Mouse (Mus musculus): ENCODE data around the gene Zfp553. TPM values are rescaled to one million over a fixed set of nuclear protein-coding genes. Genes with fewer than 3 reads are reported as not detected.

Gene Zfp553
- polyA plus RNA-seq, 1 experiment from 2014 or later = 68.9 TPM

DNA sequence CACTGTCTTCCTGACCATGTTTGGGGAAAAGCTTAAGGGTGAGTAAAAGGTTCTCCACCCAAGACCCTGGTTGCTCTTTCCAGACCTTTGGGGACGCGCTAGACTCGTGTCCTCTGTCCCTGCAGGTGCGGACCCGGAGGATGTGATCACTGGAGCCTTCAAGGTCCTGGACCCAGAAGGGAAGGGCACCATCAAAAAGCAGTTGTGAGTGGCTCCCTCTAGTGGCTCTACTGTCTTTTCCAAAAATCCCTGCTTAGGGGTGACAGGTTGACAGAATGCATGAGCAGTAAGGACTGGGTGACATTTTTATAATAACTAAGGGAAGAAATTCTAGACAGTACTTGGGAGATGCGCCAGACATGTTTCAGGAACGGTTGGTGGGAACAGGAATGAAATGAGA is 19.4 kb upstream of the Zfp553 start:
- no peaks in the 10 kb centered on the region for H3K36me3 ChIP-seq (ENCODE audit: poor library complexity, severe bottlenecking)
- no peak overlapping the region for H3K9ac ChIP-seq
- H3K27ac ChIP-seq = no peak overlapping the region
- H3K4me1 ChIP-seq = peaks cover 15% of the 10 kb centered on the region
- WGBS = 40% methylated on average over 7 of the region's 7 CpGs
- peaks cover 9% of the 10 kb centered on the region for H3K27me3 ChIP-seq
- ATAC-seq = no peak
- H3K4me2 ChIP-seq = no peak overlapping the region
- no peak overlapping the region for H3K4me3 ChIP-seq
- H3K9me3 ChIP-seq (replicated peaks) = no peaks in the 10 kb centered on the region

DNA sequence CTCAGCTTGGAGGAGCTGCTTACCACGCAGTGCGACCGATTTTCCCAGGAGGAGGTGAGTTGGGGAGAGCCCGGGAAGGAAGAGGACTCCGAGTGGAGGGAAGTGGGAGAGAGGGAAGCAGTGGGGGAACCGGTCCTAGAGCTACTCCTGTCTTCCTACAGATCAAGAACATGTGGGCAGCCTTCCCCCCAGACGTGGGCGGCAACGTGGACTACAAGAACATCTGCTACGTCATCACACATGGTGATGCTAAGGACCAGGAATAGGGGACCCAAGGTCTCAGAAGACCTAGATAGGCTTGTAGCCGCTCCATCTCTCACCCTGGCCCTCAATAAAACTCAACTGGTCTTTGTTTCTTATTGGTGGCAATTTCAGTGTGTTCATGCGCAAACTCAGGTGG is 18.9 kb upstream of the Zfp553 start:
- no peak for ATAC-seq
- H3K9me3 ChIP-seq (replicated peaks) = no peaks in the 10 kb centered on the region
- H3K4me1 ChIP-seq = peaks cover 15% of the 10 kb centered on the region
- H3K4me3 ChIP-seq = no peak overlapping the region
- H3K9ac ChIP-seq = no peak overlapping the region
- WGBS = 56% methylated on average over 12 of the region's 12 CpGs
- no peak overlapping the region for H3K4me2 ChIP-seq
- H3K36me3 ChIP-seq (ENCODE audit: poor library complexity, severe bottlenecking) = no peaks in the 10 kb centered on the region
- H3K27me3 ChIP-seq = peaks cover 9% of the 10 kb centered on the region
- no peak overlapping the region for H3K27ac ChIP-seq

DNA sequence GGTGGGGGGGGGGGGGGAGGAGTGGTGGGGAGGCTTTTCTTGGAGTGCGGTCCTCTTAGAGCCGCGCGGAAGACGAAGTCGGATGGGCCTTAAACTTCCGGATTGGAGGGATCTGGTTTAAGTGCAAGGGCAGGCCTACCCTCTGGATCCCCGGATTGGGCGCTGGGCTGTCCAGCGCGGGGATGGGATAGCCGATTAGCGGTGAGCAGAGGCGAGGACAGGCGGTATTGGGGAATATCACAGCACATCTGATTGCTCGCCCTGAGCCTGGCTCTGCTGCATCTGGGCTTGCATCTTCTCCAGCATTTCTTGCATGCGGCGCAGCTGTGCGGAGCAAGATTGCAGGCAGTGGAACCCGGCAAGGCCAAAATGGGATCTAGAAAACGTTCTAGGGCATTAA is 18.3 kb upstream of the Zfp553 start:
- Histone ChIP-seq H3K4me1 (peaks cover 12% of the 10 kb centered on the region; the same call in 1 of the 2 replicates), H3K4me2 (no peak overlapping the region), H3K27me3 (peaks cover 9% of the 10 kb centered on the region), H3K9me3 (replicated peaks) (no peaks in the 10 kb centered on the region), H3K36me3 (ENCODE audit: poor library complexity, severe bottlenecking) (no peaks in the 10 kb centered on the region), H3K9ac (0 out of 2 replicates have a peak overlapping the region, but pooled peaks have one; percentile 30), H3K27ac (no peak overlapping the region), H3K4me3 (0 out of 2 replicates have a peak overlapping the region, but pooled peaks have one; percentile 14)
- WGBS = 33% methylated on average over 21 of the region's 21 CpGs
- no peak for ATAC-seq

DNA sequence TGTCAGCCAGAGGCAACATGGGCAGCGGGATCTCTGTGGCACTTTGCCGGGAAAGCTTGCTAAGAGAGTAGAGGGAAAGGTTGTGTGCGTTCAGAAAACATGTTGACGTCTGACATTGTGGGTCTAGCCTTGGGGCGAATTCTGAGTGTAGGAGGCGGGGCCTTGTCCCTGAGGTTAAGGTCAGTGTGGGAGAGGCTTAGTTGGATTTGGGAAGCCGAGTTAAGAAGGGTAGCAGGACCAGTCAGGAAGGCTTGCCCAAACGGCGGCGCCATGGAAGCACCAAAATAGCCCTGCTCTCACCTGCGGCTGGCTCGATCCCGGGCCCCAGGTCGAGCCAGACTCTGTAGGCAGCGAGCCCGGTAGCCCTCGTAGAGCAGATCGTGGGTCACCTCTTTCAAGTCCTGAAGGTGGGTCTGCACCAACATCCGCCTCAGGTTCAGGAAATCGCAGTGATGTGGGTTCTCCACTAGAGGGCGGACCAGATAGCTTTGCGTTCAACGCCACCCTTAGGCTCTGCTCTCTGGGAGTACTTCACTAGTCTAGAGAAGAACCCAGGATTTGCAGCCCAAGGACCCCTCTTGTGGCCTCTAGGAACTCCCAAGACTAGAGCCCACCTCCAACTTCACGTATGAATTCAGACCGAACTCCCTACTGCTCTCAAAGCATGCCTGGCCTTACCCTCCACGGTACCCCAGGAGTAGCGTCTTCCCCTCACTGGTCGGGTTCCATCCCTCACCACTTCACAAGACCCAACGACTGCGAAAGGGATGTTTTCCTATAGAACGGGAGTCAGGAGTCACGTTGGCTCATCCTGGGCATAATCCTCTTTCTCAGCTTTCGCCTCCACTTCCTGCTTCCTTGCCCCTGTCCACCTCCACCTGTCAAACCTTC is 17.6 kb upstream of the Zfp553 start:
- WGBS = 29% methylated on average over 33 of the region's 33 CpGs
- H3K4me2 ChIP-seq = peak overlapping the region; percentile 48
- H3K4me1 ChIP-seq = peaks cover 5% of the 10 kb centered on the region; the same call in 1 of the 2 replicates
- no peaks in the 10 kb centered on the region for H3K9me3 ChIP-seq (replicated peaks)
- peaks cover 9% of the 10 kb centered on the region for H3K27me3 ChIP-seq
- H3K36me3 ChIP-seq (ENCODE audit: poor library complexity, severe bottlenecking) = no peaks in the 10 kb centered on the region
- H3K9ac ChIP-seq = peak overlapping the region; percentile 30; the same call in 1 of the 2 replicates
- peak overlapping the region; percentile 14; the same call in 1 of the 2 replicates for H3K4me3 ChIP-seq
- peak; percentile 36; the same call in 1 of the 2 replicates for ATAC-seq
- H3K27ac ChIP-seq = no peak overlapping the region

DNA sequence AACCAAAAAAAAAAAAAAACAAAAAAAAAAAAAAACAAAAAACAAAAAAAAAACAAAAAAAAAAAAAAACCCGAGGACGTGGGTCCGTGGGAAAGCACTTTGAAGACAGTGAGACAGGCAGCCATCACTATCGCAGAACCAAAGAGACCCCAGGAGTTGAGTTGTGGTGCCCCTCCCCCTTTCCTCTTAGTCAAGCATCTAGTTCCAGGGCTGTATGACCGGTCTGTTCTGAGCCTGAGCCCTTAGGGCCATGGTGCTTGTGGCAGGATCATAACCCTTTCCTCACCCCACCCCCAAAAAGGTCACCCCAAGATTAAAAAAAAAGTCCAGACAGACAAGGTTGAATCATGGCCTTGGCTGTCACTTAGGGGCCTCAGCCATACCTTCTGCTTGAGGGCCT is 16.6 kb upstream of the Zfp553 start:
- Histone ChIP-seq H3K27ac (no peak overlapping the region), H3K4me1 (peaks cover 5% of the 10 kb centered on the region; the same call in 1 of the 2 replicates), H3K36me3 (ENCODE audit: poor library complexity, severe bottlenecking) (no peaks in the 10 kb centered on the region), H3K4me3 (no peak overlapping the region), H3K4me2 (no peak overlapping the region), H3K27me3 (peaks cover 9% of the 10 kb centered on the region), H3K9ac (no peak overlapping the region), H3K9me3 (replicated peaks) (no peaks in the 10 kb centered on the region)
- ATAC-seq = no peak
- WGBS = 80% methylated on average over 5 of the region's 5 CpGs

DNA sequence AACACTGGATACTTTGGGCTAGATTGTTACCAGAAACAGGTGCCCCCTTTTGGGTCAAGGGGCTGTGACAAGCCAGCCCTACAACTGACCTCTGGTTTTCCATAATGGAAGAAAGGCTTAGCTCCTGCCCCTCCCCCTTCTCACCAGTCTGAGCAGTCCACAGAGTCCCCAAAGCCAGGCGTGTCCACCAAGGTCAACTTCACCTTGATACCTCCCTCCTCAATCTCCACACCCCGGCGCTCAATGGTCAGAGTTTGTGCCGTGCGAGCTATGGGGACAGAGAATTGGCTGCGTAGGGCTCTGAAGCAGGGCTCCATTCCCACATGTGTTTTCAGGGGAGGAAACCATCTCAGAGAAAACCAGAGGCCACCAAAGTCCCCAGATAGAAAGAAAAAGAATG is 15.4 kb upstream of the Zfp553 start:
- WGBS = 94% methylated on average over 6 of the region's 6 CpGs
- Histone ChIP-seq H3K4me1 (peaks cover 5% of the 10 kb centered on the region; the same call in 1 of the 2 replicates), H3K36me3 (ENCODE audit: poor library complexity, severe bottlenecking) (no peaks in the 10 kb centered on the region; the same call in 1 of the 2 replicates), H3K9ac (no peak overlapping the region), H3K4me3 (no peak overlapping the region), H3K27ac (no peak overlapping the region), H3K9me3 (replicated peaks) (no peaks in the 10 kb centered on the region), H3K27me3 (peaks cover 9% of the 10 kb centered on the region), H3K4me2 (no peak overlapping the region)
- ATAC-seq = no peak

DNA sequence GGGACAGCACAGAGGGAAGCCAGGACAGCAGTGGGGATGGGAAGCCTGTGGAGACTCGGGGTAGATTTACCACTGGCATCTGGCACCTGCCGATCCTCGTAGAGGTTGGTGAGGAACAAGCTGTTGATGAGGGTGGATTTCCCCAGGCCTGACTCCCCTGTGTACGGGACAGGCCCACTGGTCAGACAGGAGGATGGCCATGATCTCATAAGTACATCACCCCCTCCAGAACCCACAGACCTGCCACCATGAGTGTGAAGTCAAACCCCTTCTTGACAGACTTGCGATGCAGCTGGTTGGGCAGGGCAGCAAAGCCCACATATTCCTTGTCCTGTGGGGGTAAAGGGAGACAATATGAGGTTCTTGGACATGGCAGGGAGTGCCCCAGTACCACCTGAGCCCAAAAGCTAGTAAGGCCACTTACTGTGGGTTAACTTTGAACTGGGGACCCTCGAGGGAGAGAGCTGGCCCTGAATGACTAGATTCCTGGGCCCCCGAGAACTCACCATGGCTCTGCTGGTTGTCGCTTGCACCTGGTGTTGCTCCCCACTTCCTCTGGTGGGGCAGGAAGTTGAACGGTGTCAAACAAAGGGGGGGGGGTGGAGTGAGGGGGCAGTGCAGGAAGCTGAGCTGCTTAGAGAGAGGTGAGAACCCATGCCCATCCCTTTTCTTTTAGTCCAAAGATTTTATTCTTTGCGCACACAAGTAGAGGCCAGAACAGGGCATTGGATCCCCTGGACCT is 14.8 kb upstream of the Zfp553 start:
- WGBS = 86% methylated on average over 10 of the region's 10 CpGs
- peaks cover 9% of the 10 kb centered on the region for H3K27me3 ChIP-seq
- H3K36me3 ChIP-seq (ENCODE audit: poor library complexity, severe bottlenecking) = no peaks in the 10 kb centered on the region; the same call in 1 of the 2 replicates

DNA sequence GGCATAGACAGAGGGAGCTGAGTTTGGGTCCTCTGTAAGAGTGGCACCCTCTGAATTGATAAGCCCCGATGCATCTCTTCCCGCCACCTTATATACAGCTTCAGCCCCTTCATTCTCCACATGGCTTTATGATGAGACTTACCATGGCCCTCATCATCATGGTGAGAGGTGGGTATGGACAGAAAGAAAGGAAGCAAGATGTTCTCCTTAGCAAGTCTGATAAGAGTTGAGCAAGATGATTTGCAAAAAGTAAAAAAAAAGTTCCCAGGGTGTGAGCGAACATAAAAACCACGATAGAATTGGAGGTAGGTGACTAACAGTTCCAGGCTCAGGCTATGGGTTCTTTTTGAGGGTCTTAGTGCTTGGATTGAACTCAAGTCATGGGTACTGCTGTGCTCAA is 14.2 kb upstream of the Zfp553 start:
- Histone ChIP-seq H3K4me1 (peaks cover 5% of the 10 kb centered on the region; the same call in 1 of the 2 replicates), H3K9ac (no peak overlapping the region), H3K9me3 (replicated peaks) (no peaks in the 10 kb centered on the region), H3K4me3 (no peak overlapping the region), H3K4me2 (no peak overlapping the region), H3K27ac (no peak overlapping the region), H3K27me3 (peaks cover 9% of the 10 kb centered on the region), H3K36me3 (ENCODE audit: poor library complexity, severe bottlenecking) (peaks cover 3% of the 10 kb centered on the region; the same call in 1 of the 2 replicates)
- ATAC-seq = no peak
- WGBS = 95% methylated on average over 4 of the region's 4 CpGs

More for the DNA sequence above, 14.8 kb upstream of the Zfp553 start:
- no peak overlapping the region for H3K9ac ChIP-seq
- H3K4me2 ChIP-seq = no peak overlapping the region
- H3K4me1 ChIP-seq = peaks cover 5% of the 10 kb centered on the region; the same call in 1 of the 2 replicates
- no peak overlapping the region for H3K27ac ChIP-seq
- ATAC-seq = no peak
- H3K4me3 ChIP-seq = no peak overlapping the region
- H3K9me3 ChIP-seq (replicated peaks) = no peaks in the 10 kb centered on the region

DNA sequence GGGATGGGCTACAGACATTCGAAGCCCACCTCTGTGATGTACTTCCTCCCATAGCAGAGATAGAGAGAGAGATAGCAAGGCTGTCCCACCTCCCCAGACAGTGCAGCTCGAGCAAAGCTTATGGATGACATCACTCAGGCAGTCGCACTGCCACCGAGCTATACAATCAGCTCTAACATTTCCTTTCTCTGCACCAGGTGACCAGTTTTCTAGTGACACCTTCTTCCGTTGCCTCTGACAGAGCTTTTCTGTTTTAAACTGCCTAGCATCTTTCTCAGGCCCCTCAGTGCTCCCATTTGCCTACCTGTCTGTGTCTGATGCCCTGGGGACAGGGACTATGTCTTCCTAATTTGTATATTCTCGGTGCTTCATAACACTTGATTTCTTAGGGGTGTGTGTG is 12.4 kb upstream of the Zfp553 start:
- no peak for ATAC-seq
- WGBS = 86% methylated on average over 6 of the region's 6 CpGs
- no peaks in the 10 kb centered on the region for H3K9me3 ChIP-seq (replicated peaks)

DNA sequence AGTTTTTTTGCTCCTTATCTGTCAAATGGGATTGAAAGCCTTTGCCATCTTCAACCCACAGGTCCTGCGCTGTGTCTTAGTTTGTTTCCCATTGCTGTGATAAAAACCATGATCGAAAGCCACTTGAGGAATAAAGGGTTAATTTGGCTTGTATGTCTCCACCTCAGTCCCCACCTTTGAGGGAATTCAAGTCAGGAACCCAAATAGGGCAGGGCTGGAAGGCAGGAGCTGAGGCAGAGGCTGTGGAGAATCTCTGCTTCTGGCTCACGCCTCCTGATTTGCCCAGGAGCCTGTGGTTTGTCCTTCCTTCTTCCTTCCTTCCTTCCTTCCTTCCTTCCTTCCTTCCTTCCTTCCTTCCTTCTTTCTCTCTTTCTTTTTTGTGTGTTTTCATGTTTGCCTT is 9.8 kb upstream of the Zfp553 start:
- ATAC-seq = no peak
- Histone ChIP-seq H3K9ac (no peak overlapping the region), H3K9me3 (replicated peaks) (no peaks in the 10 kb centered on the region), H3K36me3 (ENCODE audit: poor library complexity, severe bottlenecking) (peaks cover 5% of the 10 kb centered on the region; the same call in 1 of the 2 replicates), H3K4me2 (no peak overlapping the region), H3K4me1 (no peaks in the 10 kb centered on the region), H3K27me3 (no peaks in the 10 kb centered on the region), H3K27ac (no peak overlapping the region), H3K4me3 (no peak overlapping the region)
- 98% methylated on average over 3 of the region's 3 CpGs for WGBS

More for the DNA sequence above, 12.4 kb upstream of the Zfp553 start:
- Histone ChIP-seq H3K9ac (no peak overlapping the region), H3K27me3 (no peaks in the 10 kb centered on the region), H3K27ac (no peak overlapping the region), H3K4me3 (no peak overlapping the region), H3K4me2 (no peak overlapping the region), H3K4me1 (no peaks in the 10 kb centered on the region), H3K36me3 (ENCODE audit: poor library complexity, severe bottlenecking) (peaks cover 5% of the 10 kb centered on the region; the same call in 1 of the 2 replicates)

DNA sequence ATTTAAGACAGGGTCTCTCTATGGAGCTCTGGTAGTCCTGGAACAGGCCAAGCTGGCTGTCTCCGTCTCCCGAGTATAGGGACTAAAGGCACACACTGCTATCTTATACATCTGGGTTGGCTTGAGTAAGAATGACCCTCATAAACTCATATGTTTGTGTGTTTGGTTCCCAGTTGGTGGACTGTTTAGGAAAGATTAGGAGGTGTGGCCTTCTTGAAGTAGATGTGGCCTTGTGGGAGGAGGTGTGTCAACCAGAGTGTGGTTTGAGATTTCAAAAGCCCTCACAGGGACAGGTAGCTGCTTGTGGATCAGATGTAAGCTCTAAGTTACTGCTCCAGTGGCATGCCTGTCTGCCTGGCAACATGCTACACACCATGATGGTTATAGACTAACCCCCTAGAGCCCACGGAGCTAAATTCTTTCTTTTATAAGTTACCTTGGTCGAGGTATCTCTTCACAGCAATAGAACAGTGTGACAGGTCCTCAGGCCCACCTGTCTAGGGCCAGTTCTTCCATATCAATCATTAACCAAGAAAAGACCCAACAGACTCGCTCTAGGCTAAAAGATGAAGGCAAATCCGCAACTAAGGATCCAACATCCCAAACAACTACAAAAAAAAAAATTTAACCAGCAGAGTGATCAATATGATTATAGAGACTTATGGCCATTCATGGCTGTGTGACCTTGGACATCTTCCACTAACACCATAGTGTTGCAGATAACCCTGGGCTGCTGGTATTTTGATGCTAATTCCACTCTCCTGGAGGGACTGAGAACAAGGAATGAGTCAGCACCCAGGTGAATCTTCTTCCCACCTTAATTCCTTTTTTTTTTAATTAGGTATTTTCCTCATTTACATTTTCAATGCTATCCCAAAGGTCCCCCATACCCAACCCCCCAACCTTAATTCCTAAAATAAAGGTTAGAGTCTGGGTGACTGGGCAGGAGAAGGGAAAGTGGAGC is 9.1 kb upstream of the Zfp553 start:
- H3K4me2 ChIP-seq = no peak overlapping the region
- no peak overlapping the region for H3K27ac ChIP-seq
- WGBS = 90% methylated on average over 6 of the region's 6 CpGs
- ATAC-seq = no peak
- H3K4me1 ChIP-seq = no peaks in the 10 kb centered on the region
- H3K27me3 ChIP-seq = no peaks in the 10 kb centered on the region
- no peaks in the 10 kb centered on the region for H3K9me3 ChIP-seq (replicated peaks)
- no peak overlapping the region for H3K9ac ChIP-seq
- H3K4me3 ChIP-seq = no peak overlapping the region
- peaks cover 8% of the 10 kb centered on the region; the same call in 1 of the 2 replicates for H3K36me3 ChIP-seq (ENCODE audit: poor library complexity, severe bottlenecking)
